Mouse (Mus musculus): ENCODE results near the gene Bcl7c.
"Not testable (repeated sequence)": the region's sequence is repeated elsewhere in the genome, so short reads cannot be mapped to it uniquely, and the experiment has no call there.

Bcl7c gene

DNA sequence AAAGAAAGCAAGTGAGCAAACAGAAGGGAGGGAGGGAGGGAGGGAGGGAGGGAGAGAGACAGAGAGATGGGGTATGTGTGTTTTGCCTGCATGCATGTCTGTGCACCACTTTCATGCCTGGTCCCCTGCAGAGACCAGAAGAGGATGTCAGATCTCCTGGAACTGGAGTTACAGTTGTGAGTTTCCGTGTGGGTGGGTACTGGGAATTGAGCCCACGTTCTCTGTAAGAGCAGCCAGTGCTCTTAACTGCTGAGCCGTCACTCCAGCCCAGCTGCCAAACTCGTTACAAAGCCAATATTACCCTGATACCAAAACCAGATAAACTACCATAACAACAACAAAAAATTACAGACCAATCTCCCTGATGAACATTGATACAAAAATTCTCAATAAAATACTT, 67.5 kb downstream of the Bcl7c start:
- no peak for DNase-seq

- DNase-seq, result peak; percentile 69
Measured at GRCm38 (mm10) chr7:127636963-127637362, 71.8 kb downstream of the Bcl7c start.

DNA sequence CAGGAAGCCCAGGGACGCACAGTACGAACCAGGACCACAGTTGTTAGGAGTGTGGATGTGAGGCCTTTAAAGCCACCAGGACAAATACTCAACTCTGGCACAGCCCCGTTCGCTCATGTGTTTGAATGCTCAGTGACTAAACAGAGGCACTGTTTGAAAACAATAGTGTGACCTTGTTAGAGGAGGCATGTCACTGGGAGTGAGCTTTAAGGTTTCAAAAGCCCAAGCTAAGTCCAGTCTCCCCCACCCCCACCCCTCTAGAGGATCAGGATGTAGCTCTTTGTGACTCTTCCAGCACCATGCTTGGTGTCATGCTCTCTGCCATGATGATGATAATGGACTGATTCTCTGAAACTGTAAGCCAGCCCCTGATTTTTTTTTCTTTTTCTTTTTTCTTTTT, 77.3 kb downstream of the Bcl7c start:
- DNase-seq, result no peak

GRCm38 (mm10) chr7:127628646-127629045, 80.1 kb downstream of the Bcl7c start:
- DNase-seq, result no peak

DNA sequence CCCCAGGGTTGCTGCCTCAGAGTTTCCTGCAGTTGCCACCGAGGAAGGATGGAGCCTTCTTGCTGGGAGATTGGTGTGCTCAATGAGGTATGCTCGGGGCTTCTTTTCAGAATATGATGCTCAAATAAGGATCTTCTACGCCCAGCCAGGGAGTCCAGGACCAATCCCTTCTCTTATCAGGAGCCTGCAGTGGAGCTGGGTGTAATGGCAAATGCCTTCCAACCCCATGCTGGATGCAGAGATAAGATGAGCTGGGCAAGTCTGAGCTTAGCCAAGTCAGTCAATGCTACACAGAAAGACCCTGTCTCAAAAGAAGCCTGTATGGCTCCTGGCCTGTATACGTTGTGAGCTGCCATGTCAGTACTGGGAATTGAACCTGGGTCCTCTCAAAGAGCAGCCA, 82.3 kb downstream of the Bcl7c start:
- DNase-seq, result peak; percentile 81

DNA sequence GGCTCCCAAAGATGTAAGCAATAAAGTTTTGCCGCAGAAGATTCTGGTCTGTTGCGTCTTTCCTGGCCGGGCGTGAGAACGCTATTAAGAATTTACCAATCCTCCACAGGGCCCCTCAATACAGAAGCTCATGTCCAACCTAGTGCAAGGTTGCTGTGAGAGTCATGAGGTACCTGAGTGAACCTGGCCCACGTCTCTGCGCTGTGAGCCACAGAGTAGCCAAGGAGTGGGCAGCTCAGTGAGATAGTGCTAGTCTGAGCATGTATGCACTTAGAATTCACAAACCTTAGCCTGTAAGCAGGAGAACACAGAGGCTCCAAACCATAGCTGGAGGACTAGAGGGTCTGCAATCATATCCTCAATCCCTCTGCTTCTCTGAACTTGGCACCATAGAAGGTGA, 82.7 kb downstream of the Bcl7c start:
- DNase-seq, result no peak

DNA sequence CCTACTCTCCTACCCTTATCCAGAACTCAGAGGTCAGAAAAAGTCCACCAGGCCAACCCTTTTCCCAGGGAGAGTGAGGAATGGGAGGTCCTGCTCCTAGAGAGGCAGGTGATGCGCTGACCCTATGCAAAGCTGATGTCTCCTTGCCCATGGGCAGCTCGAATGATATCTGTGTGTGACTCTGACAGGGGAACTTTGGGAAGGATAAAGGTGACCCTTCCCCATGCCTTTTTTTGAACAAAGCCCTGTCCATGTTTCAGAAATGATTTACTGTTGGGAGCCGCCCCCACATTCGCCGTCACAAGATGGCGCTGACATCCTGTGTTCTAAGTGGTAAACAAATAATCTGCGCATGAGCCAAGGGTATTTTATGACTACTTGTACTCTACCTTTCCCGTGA, 90.3 kb downstream of the Bcl7c start:
- DNase-seq, result not testable (repeated sequence)

DNA sequence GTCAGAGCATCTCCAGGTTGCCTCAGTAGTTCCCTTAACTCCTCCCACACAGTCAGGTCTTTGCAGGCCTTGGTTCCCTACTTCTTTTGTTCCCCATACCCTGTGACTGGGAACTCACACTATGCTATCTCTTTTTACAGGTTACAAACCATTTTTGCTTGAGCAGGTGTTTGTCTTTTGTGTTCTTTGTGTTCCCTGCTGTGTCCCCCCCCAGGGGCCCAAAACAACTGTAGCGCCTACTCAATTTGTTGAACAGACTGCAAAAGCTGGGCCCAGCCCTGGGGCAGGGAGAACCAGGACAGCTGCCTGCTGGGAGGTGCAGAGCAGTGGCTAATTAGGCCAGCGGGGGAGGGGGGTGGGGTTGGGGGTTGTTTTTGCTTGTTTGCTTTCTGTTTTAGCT, 90.8 kb downstream of the Bcl7c start:
- DNase-seq, result no peak

- no peak for DNase-seq
Measured at GRCm38 (mm10) chr7:127616881-127617280, 91.9 kb downstream of the Bcl7c start.

GRCm38 (mm10) chr7:127616336-127616735, 92.4 kb downstream of the Bcl7c start:
- no peak for DNase-seq

DNA sequence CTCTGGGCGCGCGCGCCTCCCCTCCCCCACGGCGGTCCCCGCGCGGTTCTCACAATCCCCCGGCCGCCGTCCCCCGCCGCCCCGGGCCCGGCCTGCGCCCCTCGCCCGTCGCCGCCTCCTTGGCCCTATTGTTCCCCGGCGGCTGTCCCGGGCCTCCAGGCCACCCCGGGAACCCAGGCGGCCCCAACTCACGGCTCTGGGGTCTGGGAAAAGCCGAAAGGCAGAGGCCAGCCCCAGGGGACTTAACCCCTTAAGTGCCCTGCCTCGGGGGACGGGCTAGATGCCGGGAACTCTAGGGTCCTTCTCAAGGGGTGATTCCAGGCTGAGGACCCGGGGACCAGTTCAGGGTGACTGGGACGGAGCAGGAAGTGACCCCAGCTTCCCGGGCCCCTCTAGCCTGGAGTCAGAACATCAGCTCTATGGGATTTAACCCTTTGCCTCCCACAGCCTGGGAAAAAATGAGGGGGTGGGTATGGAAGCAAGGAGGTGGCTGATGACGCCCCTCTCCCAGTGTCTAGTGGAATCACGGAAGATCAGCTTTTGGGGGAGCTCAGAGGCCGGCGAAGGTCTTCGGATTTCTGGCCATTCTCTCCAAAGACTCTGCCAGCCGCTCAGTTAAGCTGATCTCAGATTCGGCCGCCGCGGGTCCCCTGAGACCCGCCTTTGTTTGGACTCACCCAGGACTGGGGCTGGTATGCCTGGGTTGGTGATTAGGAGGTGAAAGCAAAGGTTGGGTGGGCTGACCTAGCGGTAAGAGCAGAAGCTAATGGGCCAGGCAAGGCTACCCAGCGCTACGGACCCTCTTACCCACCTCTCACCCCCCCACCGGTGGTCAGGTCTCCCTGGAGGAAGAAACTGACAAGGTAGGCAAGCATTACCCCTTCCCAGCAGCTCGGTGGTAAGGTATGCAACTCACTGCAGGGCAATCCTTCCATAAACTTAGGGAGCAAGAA, 93.6 kb downstream of the Bcl7c start, which contains the start of gene Zfp629:
Zfp629 (minus strand) TSS at position 907 of the 953 bp plus-strand sequence.
- peak; percentile 62 for DNase-seq

GRCm38 (mm10) chr7:127614511-127614890, 94.2 kb downstream of the Bcl7c start:
- DNase-seq, result peak; percentile 69

- no peak for DNase-seq
Measured at GRCm38 (mm10) chr7:127614091-127614490, 94.6 kb downstream of the Bcl7c start.

DNA sequence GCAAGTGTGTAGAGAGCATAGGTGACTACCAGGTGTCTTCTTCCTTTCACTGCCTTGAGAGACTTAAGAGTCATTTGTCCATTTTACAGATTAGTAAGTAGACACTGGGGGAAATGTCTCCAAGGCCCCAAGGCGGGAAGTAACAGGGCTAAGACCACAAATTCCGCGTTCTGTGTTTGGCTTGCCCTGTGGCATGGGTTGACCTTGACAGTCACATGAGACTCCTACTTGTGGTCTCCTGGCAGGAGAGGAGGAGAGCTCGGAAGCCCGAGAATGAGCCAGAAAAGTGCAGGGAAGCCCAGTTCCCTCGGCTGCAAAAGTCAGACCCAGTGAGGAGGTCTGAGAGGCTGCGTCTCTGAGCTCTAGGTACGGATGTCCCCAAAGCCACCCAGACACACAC, 95.2 kb downstream of the Bcl7c start:
- DNase-seq, result no peak

DNA sequence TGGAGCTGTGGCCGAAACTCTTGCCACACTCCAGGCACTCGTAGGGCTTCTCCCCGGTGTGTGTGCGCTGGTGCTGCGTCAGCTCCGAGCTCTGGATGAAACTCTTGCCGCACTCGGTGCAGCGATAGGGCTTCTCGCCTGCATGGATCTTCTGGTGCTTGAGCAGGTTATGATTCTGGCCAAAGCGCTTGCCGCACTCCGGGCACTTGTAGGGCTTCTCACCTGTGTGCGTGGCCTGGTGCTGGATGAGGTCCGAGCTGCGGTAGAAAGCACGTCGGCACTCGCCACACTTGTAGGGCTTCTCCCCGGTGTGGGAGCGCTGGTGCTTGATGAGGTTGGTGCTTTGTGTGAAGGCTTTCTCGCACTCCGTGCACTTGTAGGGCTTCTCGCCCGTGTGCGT, 97.2 kb downstream of the Bcl7c start:
- DNase-seq, result no peak

All from liver (tissue).